Mouse (Mus musculus) gastrocnemius, adult 8-10 months (tissue): ENCODE results near the gene Zswim3. TPM values are rescaled to one million over a fixed set of nuclear protein-coding genes. Genes with fewer than 3 reads are reported as not detected.
A peak's percentile ranks its signal among the peaks of the same experiment; 100 is the strongest.
"Not testable (repeated sequence)": the region's sequence is repeated elsewhere in the genome, so short reads cannot be mapped to it uniquely, and the experiment has no call there.

Experiments used
- DNase-seq, 2 experiments: peaks; one replicate each; pipeline ENCODE4 v3.0.0; 2022; ENCODE audit warnings: low spot score in 2 of 2
- total RNA-seq, 4 experiments: library from RNA; stranded (reverse); gene quantifications; 2 replicates each; pipeline ENCODE4 v1.2.4; 2022

Zswim3 gene
- total RNA-seq, 4 experiments from 2014 or later = 0.90 to 1.7 (median 1.2) TPM

DNA sequence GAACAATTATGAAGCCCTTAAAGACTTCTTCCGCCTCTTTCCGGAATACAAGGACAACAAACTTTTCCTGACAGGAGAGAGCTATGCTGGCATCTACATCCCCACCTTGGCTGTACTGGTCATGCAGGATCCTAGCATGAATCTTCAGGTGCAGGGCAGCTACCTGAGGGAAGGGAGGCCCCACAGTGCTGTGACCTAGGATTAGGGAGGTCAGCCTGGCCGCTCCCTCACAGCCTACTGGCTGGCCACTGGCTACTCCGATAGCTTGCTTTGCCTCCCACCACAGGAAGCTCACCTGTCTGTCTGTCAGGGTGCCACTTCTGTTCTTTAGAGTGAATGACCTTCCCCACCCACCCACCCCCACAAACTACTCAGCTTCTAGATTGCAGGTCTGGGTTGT, 30.3 kb downstream of the Zswim3 start:
- no peak for DNase-seq

DNA sequence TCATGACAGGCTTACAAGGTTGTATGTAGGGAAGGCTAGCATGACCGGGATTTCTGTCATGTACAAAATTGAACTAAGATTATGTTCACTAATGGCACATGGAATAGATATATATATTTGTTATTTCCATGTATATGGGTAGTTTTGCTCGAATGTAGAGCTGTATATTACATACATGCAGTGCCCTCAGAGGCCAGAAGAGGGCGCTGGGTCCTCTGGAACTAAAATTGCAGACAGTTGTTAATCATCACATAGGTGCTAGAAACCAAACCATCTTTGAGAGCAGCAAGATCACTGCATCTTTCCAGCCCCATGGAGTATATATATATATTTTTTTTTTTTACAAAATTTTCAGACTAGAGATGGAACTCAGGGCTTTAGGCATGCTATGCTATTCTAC, 40.9 kb downstream of the Zswim3 start:
- DNase-seq = no peak

DNA sequence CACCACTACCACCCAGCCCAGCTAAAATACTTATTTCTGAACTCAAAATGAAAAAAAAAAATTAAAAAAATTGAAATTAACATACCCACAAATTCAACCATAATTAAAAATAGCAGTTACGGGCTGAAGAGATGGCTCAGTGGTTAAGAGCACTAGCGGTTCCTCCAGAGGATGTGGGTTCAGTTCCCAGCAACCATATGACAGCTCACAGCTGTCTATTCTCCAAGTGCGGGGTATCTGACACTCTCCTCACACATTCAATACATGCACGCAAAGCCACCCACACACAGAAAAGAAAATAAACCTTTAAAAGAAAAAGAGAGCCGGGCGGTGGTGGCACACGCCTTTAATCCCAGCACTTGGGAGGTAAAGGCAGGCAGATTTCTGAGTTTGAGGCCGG, 45.2 kb downstream of the Zswim3 start:
- no peak for DNase-seq

DNA sequence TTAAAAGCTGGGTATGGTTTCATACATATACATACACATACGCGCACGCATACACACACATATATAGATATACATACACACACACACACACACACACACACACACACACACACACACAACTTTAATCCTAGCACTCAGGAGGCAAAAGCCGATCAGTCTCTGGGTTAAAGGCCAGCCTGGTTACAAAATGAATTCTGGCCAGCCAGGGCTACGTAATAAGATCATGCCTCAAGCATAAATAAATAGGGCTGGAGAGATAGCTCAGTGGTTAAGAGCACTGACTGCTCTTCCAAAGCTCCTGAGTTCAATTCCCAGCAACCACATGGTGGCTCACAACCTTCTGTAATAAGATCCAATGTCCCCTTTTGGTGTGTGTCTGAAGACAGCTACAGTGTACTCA, 50.7 kb downstream of the Zswim3 start:
- not testable (repeated sequence) for DNase-seq

DNA sequence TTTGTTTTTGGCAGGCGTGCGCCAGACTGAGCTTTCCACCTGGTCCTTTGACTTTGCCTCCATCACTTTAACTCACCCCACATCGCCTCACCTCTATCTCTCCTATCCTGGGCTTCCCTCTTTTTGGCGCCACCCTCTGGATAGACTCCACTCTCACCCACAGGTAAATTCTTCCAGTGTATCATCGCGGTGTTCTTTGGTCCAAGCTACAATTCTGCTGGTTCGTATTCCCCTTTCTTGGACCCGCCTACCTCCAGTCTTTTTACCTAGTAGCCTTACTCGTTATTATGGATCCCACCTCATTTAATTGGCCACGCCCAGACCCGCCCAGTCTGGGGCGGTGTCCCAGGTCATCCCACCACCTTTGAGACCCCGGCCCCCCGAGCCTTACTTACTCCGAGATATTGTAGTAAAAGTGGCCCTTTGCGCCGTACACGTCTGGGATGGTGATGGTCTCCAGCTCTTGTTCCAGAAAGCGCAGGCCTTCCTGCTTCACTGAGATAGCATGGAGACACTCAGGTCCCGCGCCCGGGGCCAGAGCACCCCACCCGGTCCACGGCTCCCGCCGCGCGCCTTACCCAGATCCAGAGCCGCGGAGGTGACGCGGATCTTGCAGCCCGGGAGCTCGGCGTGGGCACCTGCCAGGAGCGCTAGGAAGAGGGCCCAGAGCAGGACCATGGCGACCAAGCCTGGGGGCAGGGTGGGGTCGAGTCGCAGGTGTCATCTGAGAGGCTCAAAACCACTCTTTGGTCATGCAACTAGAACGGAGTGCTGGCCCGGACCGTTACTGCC, 51.6 kb downstream of the Zswim3 start:
- DNase-seq = no peak

DNA sequence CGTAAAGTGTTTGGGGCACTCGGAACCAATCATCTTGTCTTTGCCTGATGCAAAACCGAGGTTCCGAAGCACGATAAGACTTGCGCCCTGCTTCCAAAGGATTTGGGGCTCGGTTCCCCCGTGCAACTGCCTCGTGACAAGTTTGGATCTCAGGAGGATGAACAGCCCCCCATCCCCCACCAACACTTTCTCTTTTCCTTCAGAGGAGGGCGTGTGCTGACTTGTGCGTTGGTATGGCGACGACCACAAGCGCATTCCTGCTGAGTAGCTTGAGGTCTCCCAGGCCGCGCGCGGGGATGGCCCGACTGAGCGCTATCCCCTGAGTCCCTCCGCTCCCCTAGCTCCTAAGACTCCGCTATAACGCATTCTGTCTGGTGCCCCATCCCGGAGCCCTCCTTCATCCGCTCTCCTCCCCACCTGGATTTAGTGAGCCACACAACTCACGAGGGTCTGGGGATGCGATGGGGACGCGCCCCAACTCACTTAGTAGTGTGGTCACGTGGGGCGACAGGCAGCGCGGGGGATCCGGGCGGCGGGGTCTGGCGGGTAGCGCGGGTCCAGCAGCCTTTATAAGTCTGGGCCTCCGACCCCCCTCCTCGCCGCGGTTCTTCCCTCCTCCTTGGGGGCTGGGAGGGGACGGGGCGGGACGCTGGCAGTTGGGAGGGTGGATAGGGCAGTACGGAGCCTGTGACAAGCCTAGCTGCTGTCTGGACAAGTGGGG, 52.4 kb downstream of the Zswim3 start, which contains the start of gene Pltp:
Gene Pltp, minus strand, starts transcription at position 611 of the 721 bp plus-strand sequence.
- DNase-seq = peak in 1 of 2 experiments; percentile 35

DNA sequence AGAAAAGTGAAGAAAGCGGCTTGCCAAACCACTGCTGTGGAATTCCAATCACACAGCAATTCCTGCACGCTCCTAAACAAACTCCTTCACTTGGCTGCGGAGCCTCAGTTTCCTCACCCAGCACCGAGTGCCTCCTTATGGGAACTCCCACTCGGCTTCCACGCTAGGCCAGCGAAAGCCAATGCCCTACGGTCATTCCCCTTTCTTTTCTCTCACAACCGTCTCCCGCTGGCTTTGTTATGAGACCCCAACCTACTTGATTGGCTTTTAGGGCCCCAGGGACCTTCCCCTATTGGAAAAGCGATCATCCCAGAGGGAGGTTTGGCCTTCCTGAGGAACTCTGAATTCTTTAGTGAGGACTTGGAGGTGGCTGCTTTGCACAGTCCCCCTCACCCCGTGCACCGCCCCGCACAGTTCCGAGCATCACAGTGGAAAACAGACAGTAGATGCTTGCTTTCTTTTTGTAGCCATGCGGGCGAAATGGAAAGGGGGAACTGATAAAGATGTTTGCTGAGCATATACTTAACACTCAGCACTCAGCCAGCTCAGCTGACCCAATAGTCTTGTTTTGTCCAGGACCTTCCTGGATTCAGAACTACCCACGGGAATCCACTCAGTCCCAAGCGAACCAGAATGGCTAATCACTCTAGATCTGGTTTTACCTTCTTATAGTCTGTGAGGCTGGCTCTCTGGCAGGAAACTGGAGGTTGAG, 53.1 kb downstream of the Zswim3 start:
- no peak for DNase-seq

DNA sequence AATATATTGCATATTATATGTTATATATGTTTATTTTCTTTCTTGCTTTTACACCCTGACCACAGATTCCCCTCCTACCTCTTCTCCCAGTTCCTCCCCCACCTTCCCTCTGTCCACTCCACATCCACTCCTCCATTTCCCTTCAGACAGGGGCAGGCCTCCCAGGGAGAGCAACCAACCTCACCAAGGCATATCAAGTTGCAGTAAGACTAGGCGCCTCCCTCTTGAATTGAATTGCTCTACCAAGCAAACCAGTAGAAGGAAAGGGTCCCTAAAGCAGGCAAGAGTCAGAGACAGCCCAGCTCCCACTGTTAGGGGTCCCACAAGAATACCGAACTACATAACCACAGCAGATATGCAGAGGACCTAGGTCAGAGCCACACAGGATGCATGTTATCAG, 54.3 kb downstream of the Zswim3 start:
- no peak for DNase-seq

DNA sequence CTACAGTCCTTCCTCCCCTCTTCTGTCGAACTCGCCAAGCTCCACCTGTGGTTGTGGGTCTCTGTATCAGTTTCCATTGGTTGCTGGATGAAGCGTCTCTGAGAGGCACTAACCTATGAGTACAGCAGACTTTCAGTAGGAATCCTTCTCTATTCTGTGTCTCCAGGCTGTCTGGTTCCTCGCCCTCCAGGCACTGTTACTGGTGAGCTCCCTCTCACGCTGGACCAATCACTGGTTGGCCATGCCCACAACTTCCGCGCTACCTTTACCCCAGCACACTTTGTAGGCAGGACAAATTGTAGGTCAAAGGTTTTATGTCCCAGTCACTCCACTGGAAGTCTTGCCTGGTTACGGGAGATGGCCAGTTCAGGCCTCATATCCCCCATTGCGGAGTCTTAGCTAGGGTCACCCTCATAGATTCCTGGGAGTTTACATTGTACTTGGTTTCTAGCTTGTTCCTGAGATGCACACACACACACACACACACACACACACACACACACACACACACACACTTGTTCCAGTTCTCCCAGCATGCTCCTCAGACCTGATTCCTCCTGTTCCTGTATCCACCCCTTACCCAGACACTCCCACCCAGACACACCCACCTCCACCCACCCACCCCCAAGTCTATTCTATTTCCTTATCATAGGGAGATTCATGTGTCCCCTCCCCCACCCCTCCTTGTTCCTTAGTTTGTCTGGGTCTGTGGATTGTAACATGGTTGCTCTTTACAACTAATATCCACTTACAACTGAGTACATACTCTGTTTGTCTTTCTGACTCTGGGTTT, 54.9 kb downstream of the Zswim3 start:
- no peak for DNase-seq

DNA sequence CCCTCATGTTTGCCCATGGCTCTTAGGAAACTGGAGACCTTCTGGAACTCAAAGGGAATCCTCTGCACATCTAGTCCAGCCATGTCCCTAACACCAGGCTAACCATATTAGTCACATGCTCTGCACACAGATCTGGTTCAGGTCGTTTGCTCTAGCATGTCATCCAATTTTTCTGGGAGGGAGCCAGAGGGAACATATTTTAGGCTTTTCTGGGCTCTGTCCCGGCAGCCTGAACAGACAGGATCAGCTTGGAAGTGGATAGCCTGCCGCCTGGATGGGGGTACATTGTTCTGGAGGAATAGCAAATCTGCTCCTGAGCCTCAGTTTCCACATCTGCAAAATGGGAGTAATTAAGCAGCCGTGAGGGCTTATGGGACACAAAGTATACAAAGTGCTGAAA, 56.2 kb downstream of the Zswim3 start:
- no peak for DNase-seq

DNA sequence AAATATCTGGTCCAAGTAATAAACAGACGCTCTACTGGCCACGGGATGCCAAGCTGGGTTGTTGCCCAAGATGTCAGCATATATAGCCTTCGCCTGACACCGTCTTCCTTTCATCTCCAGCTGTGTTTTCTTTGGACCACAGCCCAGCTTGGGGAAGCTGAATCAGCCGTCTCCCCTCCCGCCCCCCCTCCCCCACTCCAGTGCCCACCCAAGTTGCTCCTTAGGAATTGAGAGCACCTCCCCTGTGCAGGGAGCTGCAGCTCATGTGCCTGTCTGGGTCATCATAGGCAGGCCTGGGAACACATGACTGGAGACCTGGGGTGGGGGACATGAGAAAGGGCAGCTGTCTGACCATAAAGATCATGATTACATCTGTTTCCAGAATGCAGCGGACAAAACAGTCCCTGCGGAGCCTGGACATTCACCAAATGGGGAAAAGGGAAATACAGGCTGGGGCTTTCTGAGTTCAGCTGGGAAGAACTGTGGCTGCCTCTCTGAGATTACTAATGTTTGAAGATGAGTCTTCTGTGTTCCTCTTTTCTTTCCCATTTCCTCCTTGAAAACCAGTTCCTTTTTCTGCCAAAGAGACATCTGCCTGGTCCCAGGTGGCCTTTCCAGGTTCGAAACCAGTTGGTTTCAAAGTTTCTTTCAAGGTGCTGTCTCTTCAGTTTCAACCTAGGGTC, 57.4 kb downstream of the Zswim3 start:
- DNase-seq = peak in 1 of 2 experiments; percentile 49

DNA sequence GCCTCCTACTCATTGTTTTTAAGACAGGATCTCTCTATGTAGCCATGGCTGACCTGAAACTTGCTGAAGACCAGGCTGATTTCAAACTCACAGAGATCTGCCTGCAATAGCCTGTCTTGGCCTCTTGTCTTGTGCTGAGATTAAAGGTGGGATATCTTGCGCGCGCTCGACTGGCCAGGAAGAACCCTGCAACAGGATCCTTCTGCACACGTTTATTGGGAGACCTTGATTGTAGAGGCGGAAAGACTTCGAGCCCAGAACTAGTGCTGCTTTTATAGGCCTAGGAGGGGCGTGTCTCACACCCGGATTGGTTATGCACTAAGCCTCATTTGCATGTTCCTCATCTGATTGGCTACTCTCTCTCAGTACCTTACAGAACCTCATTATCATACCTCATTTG, 58.5 kb downstream of the Zswim3 start:
- DNase-seq = not testable (repeated sequence)

DNA sequence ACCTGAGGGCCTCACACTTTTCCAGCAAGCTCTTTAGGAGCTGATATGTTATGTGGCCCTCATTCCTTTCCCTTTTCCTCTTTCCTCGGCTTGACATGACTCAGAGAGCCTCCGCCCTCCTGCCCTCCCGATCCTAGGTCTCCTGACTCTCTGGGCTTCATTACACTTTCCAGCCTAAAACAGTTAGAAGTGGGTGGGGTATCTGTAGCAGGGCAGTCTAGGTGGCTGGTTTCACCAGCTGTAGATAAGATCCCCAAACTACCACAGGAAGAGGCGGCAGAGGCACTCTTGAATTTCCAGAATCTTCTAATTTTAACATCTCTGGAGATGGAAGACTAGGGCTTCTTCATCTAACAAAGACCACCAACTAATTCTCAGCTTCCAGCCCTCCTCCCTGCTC, 59.7 kb downstream of the Zswim3 start:
- DNase-seq = no peak

DNA sequence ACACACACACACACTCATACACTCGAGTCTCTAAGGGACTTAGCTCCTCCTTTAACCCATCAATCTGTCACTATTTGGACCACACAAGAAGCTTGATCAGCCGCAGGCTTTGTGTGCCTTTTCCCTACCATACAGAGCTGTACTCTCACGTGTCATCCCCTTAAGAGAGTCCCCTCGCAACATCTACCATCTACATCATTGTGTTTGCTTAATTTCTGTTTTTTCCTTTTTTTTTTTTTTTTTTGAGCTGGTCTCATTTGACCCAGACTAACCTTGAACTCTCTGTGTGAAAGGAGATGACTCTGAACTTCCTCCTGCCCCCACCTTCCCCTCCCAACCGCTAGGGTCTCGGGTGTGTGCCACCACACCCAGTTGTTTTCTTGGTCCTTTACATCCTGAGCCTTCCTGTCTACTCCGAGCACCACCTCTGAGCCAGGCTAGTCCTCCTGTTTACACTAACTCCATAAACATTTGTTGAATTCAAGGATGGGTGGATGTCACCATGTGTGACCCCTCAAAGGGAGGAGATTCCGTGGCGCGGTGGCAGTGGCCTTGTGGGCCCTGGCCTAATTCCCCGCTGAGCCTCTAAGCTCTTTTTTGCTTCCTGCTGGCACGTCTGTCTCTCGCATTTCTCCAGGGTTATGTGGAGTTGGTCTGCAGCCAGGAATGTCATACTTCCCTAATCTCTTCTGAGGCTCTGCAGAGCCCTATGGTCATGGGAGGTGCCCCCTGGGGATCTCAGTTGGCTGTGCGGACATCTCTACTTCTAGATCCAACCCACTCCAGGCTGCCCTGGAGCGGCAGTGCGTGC, 62.0 kb downstream of the Zswim3 start:
- DNase-seq = peak in 1 of 2 experiments; percentile 47

DNA sequence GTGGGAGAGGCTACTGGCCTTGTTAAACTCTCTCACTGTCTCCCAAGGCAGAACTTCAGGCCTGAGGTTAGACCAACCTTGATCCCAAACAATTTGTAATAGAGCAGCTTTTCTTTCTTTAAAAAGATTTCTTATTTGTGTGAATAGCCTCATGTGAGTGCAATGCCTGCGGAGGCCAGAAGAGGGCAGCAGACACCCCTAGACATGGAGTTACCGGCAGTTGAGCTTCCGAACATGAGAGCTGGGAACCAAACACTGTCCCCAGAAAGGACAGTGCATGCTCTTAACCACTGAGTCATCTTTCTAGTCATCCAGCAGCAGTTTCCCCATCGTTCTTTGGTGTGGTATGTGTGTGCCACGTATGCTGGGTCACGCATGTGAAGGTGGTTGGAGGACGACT, 62.7 kb downstream of the Zswim3 start:
- no peak for DNase-seq

DNA sequence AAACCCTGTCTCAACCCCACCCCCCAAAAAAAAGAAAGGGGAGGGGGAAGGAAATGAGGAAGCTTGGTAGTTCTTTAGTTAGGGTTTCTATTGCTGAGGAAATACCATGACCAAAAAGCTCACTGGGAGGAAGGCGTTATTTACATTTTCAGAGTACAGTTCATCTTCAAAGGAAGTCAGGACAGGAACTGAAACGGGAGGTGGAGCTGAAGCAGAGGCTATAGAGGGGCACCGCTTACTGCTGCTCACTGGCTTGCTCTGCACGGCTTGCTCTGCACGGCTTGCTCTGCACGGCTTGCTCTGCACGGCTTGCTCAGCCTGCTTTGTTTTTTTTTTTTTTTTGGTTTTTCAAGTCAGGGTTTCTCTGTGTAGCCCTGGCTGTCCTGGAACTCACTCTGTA, 63.6 kb downstream of the Zswim3 start:
- DNase-seq = no peak
